Mouse (Mus musculus): ENCODE data around the gene Hhip.

Hhip gene

GRCm38 (mm10) chr8:80057198-80058174 is at the start of gene Hhip:
Gene Hhip, minus strand, starts transcription at chr8:80058006.
- peak; percentile 68 for DNase-seq

- DNase-seq: no peak
These were observed 29.2 kb upstream of the Hhip start for GRCm38 (mm10) chr8:80087021-80087420.

- DNase-seq: peak; percentile 16
These were observed 387 bp upstream of the Hhip start for GRCm38 (mm10) chr8:80058193-80058592.

- DNase-seq: no peak
These were observed 1.3 kb downstream of the Hhip start for GRCm38 (mm10) chr8:80056331-80057070.

- no peak for DNase-seq
These were observed 2.0 kb downstream of the Hhip start for GRCm38 (mm10) chr8:80055777-80056176.

- no peak for DNase-seq
These were observed 2.7 kb downstream of the Hhip start for GRCm38 (mm10) chr8:80055094-80055493.

GRCm38 (mm10) chr8:80054216-80054615 is 3.6 kb downstream of the Hhip start:
- DNase-seq: no peak

GRCm38 (mm10) chr8:80052838-80053237 is 5.0 kb downstream of the Hhip start:
- DNase-seq: no peak

- no peak for DNase-seq
These were observed 6.3 kb downstream of the Hhip start for GRCm38 (mm10) chr8:80051494-80051893.

GRCm38 (mm10) chr8:80049256-80050005 is 8.4 kb downstream of the Hhip start:
- DNase-seq: no peak

- DNase-seq: no peak
These were observed 9.6 kb downstream of the Hhip start for GRCm38 (mm10) chr8:80048256-80048655.

GRCm38 (mm10) chr8:80037644-80038253 is 20.1 kb downstream of the Hhip start:
- no peak for DNase-seq

GRCm38 (mm10) chr8:80032604-80033003 is 25.2 kb downstream of the Hhip start:
- DNase-seq: no peak

GRCm38 (mm10) chr8:80031330-80032293 is 26.2 kb downstream of the Hhip start:
- DNase-seq: no peak

GRCm38 (mm10) chr8:80029631-80030030 is 28.2 kb downstream of the Hhip start:
- DNase-seq: no peak

GRCm38 (mm10) chr8:80020469-80020868 is 37.3 kb downstream of the Hhip start:
- DNase-seq: no peak

GRCm38 (mm10) chr8:80015818-80016217 is 42.0 kb downstream of the Hhip start:
- no peak for DNase-seq

- no peak for DNase-seq
These were observed 53.4 kb downstream of the Hhip start for GRCm38 (mm10) chr8:80004421-80004820.

- DNase-seq: no peak
These were observed 55.5 kb downstream of the Hhip start for GRCm38 (mm10) chr8:80002313-80002712.

GRCm38 (mm10) chr8:79995075-79995474 is 62.7 kb downstream of the Hhip start:
- DNase-seq: no peak

GRCm38 (mm10) chr8:79993507-79993906 is 64.3 kb downstream of the Hhip start:
- DNase-seq: no peak
